Mouse (Mus musculus): ENCODE measurements around the gene Akr1c12.
A peak's percentile ranks its signal among the peaks of the same experiment; 100 is the strongest.
"Not testable (repeated sequence)": the region's sequence is repeated elsewhere in the genome, so short reads cannot be mapped to it uniquely, and the experiment has no call there.

Akr1c12 gene

GRCm38 (mm10) chr13:4279284-4279683 lies at the start of gene Akr1c12:
TSS of gene Akr1c12 (minus strand) at chr13:4279433.
- DNase-seq (ENCODE audit: low read depth, low spot score), result no peak

- no peak for DNase-seq (ENCODE audit: low read depth, low spot score)
Measured at GRCm38 (mm10) chr13:4318773-4319172, 39.5 kb upstream of the Akr1c12 start.

GRCm38 (mm10) chr13:4313907-4314306 lies 34.7 kb upstream of the Akr1c12 start:
- no peak for DNase-seq (ENCODE audit: low read depth, low spot score)

- DNase-seq (ENCODE audit: low read depth, low spot score), result no peak
Measured at GRCm38 (mm10) chr13:4304861-4305565, 25.8 kb upstream of the Akr1c12 start.

- DNase-seq (ENCODE audit: low read depth, low spot score), result no peak
Measured at GRCm38 (mm10) chr13:4296991-4297390, 17.8 kb upstream of the Akr1c12 start.

GRCm38 (mm10) chr13:4281471-4282412 lies 2.5 kb upstream of the Akr1c12 start:
- DNase-seq (ENCODE audit: low read depth, low spot score), result no peak

GRCm38 (mm10) chr13:4277526-4277925 lies 1.7 kb downstream of the Akr1c12 start:
- no peak for DNase-seq (ENCODE audit: low read depth, low spot score)

GRCm38 (mm10) chr13:4270860-4271259 lies 8.4 kb downstream of the Akr1c12 start:
- no peak for DNase-seq (ENCODE audit: low read depth, low spot score)

GRCm38 (mm10) chr13:4265455-4265854 lies 13.8 kb downstream of the Akr1c12 start:
- not testable (repeated sequence) for DNase-seq (ENCODE audit: low read depth, low spot score)

GRCm38 (mm10) chr13:4265047-4265446 lies 14.2 kb downstream of the Akr1c12 start:
- DNase-seq (ENCODE audit: low read depth, low spot score), result no peak

GRCm38 (mm10) chr13:4264612-4265011 lies 14.6 kb downstream of the Akr1c12 start:
- DNase-seq (ENCODE audit: low read depth, low spot score), result no peak

GRCm38 (mm10) chr13:4257349-4257748 lies 21.9 kb downstream of the Akr1c12 start:
- no peak for DNase-seq (ENCODE audit: low read depth, low spot score)

- not testable (repeated sequence) for DNase-seq (ENCODE audit: low read depth, low spot score)
Measured at GRCm38 (mm10) chr13:4256894-4257293, 22.3 kb downstream of the Akr1c12 start.

GRCm38 (mm10) chr13:4249347-4249746 lies 29.9 kb downstream of the Akr1c12 start:
- no peak for DNase-seq (ENCODE audit: low read depth, low spot score)

GRCm38 (mm10) chr13:4244861-4245559 lies 34.2 kb downstream of the Akr1c12 start:
- peak; percentile 16 for DNase-seq (ENCODE audit: low read depth, low spot score)

GRCm38 (mm10) chr13:4233536-4234172 lies 45.6 kb downstream of the Akr1c12 start:
- no peak for DNase-seq (ENCODE audit: low read depth, low spot score)

GRCm38 (mm10) chr13:4233135-4233534 lies 46.1 kb downstream of the Akr1c12 start:
- DNase-seq (ENCODE audit: low read depth, low spot score), result no peak

- no peak for DNase-seq (ENCODE audit: low read depth, low spot score)
Measured at GRCm38 (mm10) chr13:4230841-4231623, 48.2 kb downstream of the Akr1c12 start.

GRCm38 (mm10) chr13:4228441-4228840 lies 50.8 kb downstream of the Akr1c12 start, which contains the start of gene Akr1c19:
TSS of gene Akr1c19 (plus strand) at chr13:4228700.
- no peak for DNase-seq (ENCODE audit: low read depth, low spot score)

All from WW6 (cell line).